Mouse (Mus musculus): ENCODE data around the gene Plcxd3. TPM values are rescaled to one million over a fixed set of nuclear protein-coding genes. Genes with fewer than 3 reads are reported as not detected.

Gene Plcxd3
- total RNA-seq (2012; rRNA removed), result 0.08 TPM in 2 replicates
- not detected in 2 replicates for total RNA-seq (2014; rRNA removed)
- not detected in 2 replicates for polyA plus RNA-seq (2012; ENCODE audit: insufficient read length, low read depth)

GRCm38 (mm10) chr15:4375423-4376220, at the start of gene Plcxd3:
Gene Plcxd3, plus strand, starts transcription at chr15:4375491.
- no peaks in the 10 kb centered on the region for H3K9me3 ChIP-seq (replicated peaks; ENCODE audit: low read length)
- no peak within 1 kb of the TSS for H3K27ac ChIP-seq (ENCODE audit: insufficient read depth, low read depth)
- DNase-seq (ENCODE audit: extremely low read depth), result no peak
- no peaks in the 10 kb centered on the region for H3K36me3 ChIP-seq (replicated peaks in 1 of 2; ENCODE audit: control insufficient read depth in 1 of 2, insufficient read depth in 1 of 2, low read length in 1 of 2)
- H3K79me2 ChIP-seq (replicated peaks; ENCODE audit: control insufficient read depth, extremely low read depth, insufficient read depth, poor library complexity, severe bottlenecking), result no peaks in the 10 kb centered on the region
- H3K27me3 ChIP-seq (replicated peaks), result no peaks in the 10 kb centered on the region
- 0 out of 2 replicates have a peak within 1 kb of the TSS, but pooled peaks have one; percentile 6 for H3K9ac ChIP-seq (ENCODE audit: insufficient read depth, low read depth)
- H3K4me3 ChIP-seq (replicated peaks in 1 of 3; ENCODE audit: low read depth in 2 of 3, low read length in 2 of 3, poor library complexity in 1 of 3), result peak within 1 kb of the TSS in 1 of 3 experiments; percentile 39
- peaks cover 0 to 4% of the 10 kb centered on the region in 2 experiments; a peak in 2 of 4 replicates for H3K4me1 ChIP-seq (ENCODE audit: control insufficient read depth in 1 of 2, insufficient read depth in 2 of 2)
- TF ChIP-seq PAX5 (IDR thresholded peaks at IDR 0.05; ENCODE audit: low read length) (no peak), RCOR1 (conservative IDR thresholded peaks at IDR 0.05; ENCODE audit: low read depth, low read length) (no peak), SIN3A (IDR thresholded peaks at IDR 0.05; ENCODE audit: low read length) (no peak), UBTF (IDR thresholded peaks at IDR 0.05; ENCODE audit: low read depth, low read length) (no peak), MAFK (IDR thresholded peaks at IDR 0.05; ENCODE audit: insufficient replicate concordance, low read length) (no peak), EP300 (IDR thresholded peaks at IDR 0.05; ENCODE audit: low read length) (no peak), TCF12 (IDR thresholded peaks at IDR 0.05; ENCODE audit: low read depth, low read length) (no peak), ZNF384 (IDR thresholded peaks at IDR 0.05; ENCODE audit: low read depth, low read length) (no peak), ELF1 (IDR thresholded peaks at IDR 0.05; ENCODE audit: low read depth, low read length) (no peak), KAT2A (IDR thresholded peaks at IDR 0.05; ENCODE audit: insufficient replicate concordance, low read length) (no peak), IRF4 (IDR thresholded peaks at IDR 0.05; ENCODE audit: low read depth, low read length) (no peak), CHD1 (IDR thresholded peaks at IDR 0.05; ENCODE audit: low read depth, low read length) (no peak), HCFC1 (IDR thresholded peaks at IDR 0.05; ENCODE audit: low read depth, low read length) (no peak), NELFE (IDR thresholded peaks at IDR 0.05; ENCODE audit: low read depth, low read length) (no peak), BHLHE40 (IDR thresholded peaks at IDR 0.05; ENCODE audit: low read depth, low read length) (no peak)
- H3K4me2 ChIP-seq (ENCODE audit: insufficient read depth, low read depth, poor library complexity, severe bottlenecking), result peak within 1 kb of the TSS; percentile 71
- dilution Hi-C loops (cut with MboI; ENCODE audit: extremely low pct_ligation_motif_present, extremely low pct_unique_long_range_greater_than_20kb, low sequenced_read_pairs) (no loop called here), in situ Hi-C loops (cut with MboI; ENCODE audit: low pct_ligation_motif_present, low pct_unique_long_range_greater_than_20kb, low sequenced_read_pairs) (no loop called here)

GRCm38 (mm10) chr15:4331867-4332266, 43.4 kb upstream of the Plcxd3 start:
- no peaks in the 10 kb centered on the region for H3K9me3 ChIP-seq (replicated peaks; ENCODE audit: low read length)
- H3K36me3 ChIP-seq (replicated peaks in 1 of 2; ENCODE audit: control insufficient read depth in 1 of 2, insufficient read depth in 1 of 2, low read length in 1 of 2), result no peaks in the 10 kb centered on the region
- no peak overlapping the region for H3K9ac ChIP-seq (ENCODE audit: insufficient read depth, low read depth)
- H3K27ac ChIP-seq (ENCODE audit: insufficient read depth, low read depth), result no peak overlapping the region
- no peak for DNase-seq (ENCODE audit: extremely low read depth)
- H3K4me3 ChIP-seq (replicated peaks in 1 of 3; ENCODE audit: low read depth in 2 of 3, low read length in 2 of 3, poor library complexity in 1 of 3), result no peak overlapping the region
- H3K27me3 ChIP-seq (replicated peaks), result no peaks in the 10 kb centered on the region
- dilution Hi-C loops (cut with MboI; ENCODE audit: extremely low pct_ligation_motif_present, extremely low pct_unique_long_range_greater_than_20kb, low sequenced_read_pairs), result no loop called here
- no peaks in the 10 kb centered on the region for H3K79me2 ChIP-seq (replicated peaks; ENCODE audit: control insufficient read depth, extremely low read depth, insufficient read depth, poor library complexity, severe bottlenecking)
- H3K4me2 ChIP-seq (ENCODE audit: insufficient read depth, low read depth, poor library complexity, severe bottlenecking), result no peak overlapping the region
- in situ Hi-C loops (cut with MboI; ENCODE audit: low pct_ligation_motif_present, low pct_unique_long_range_greater_than_20kb, low sequenced_read_pairs), result no loop called here
- TF ChIP-seq MAZ (IDR thresholded peaks at IDR 0.05; ENCODE audit: low read depth, low read length), result no peak
- TF ChIP-seq MAFK (IDR thresholded peaks at IDR 0.05; ENCODE audit: insufficient replicate concordance, low read length), result peak; percentile 82; the same call in 1 of the 2 replicates
- TF ChIP-seq POLR2AphosphoS2 (IDR thresholded peaks at IDR 0.05; ENCODE audit: low read depth, low read length), result no peak
- no peak for TF ChIP-seq ZKSCAN1 (IDR thresholded peaks at IDR 0.05; ENCODE audit: borderline replicate concordance, low read depth, low read length)
- H3K4me1 ChIP-seq (ENCODE audit: control insufficient read depth in 1 of 2, insufficient read depth in 2 of 2), result no peaks in the 10 kb centered on the region
